Mouse (Mus musculus): ENCODE data around the gene Ank2. TPM values are rescaled to one million over a fixed set of nuclear protein-coding genes. Genes with fewer than 3 reads are reported as not detected.
A peak's percentile ranks its signal among the peaks of the same experiment; 100 is the strongest.
"Not testable (repeated sequence)": the region's sequence is repeated elsewhere in the genome, so short reads cannot be mapped to it uniquely, and the experiment has no call there.

The Ank2 gene
- total RNA-seq, 2 experiments from 2014 or later, result 108 to 109 TPM

DNA sequence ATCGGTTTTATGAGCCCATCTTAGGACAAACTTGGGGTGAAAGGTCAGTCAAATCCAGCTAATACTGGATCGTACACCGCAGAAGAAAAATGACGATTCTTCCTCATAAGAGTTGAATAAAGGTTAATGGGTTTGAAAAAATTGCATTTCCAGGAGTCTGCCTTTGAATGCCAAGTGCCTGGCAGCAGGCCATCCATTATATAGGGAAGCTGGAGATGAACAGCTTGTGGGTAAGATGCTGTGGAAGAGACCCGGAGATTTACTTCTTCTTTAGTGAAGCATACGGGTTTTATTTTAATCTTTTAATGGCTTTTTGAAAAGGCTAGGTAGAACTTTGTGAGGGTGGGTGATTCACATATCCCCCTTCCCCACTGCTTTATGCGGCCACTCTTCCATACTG is 11.8 kb downstream of the Ank2 start:
- intact Hi-C loops (cut with DNase I), result no loop called here
- DNase-seq, result no peak

DNA sequence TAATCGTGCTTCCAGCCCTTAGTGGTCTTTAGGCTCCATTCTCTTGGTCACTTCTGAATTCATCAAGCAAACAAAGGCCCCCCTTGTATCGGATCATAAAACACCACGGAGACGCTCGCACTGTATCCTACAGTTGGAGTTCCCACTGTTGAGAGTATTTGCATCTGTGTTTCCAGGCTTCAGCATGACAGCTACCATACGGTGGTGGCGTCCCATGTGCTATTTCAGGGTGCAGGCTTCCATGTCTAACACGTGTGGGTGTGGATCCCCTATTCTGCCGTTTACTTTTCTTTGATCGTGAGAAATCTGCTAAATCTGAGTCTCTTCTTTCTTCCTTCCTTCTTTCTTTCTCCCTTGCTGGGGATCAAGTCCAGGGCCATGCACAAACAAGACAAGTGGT is 14.0 kb downstream of the Ank2 start:
- intact Hi-C loops (cut with DNase I), result no loop called here
- no peak for DNase-seq

DNA sequence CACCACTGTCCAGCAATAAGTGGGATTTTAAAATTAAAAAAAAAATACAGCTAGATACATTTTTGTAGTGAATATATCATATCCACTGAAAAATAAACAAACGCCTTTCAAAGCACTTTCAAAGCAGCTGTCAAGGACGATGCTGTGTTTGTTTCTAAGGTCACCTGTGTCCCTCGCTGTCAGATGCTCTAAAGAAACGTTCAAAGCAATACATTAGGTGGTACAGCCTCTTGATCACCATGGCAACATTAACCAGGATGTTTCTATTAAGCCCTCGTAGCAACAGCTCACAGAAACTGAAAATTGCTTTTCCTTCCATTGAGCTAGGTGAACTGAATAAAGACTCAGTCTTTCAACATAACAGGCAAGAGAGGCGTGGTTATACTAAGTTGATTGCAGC is 17.5 kb downstream of the Ank2 start:
- DNase-seq, result no peak
- intact Hi-C loops (cut with DNase I), result no loop called here

DNA sequence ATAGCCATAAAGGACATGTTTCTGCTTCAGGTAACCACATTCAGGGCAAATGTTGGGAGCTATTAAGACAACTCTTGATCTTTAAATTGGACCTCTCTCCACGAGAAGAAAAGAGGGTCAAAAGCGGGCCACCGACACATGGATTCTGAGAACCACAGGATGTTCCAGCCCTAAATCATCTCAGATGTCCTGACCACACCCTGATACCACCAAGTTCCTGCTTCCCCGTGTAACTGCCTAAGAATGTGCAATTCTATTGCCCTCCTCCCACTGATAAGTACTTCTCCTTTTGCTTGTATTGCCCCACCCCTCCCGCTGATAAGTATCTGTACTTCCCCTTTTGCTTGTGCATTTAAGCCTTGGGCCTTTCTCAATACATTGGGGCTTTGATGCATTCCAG is 18.8 kb downstream of the Ank2 start:
- intact Hi-C loops (cut with DNase I); DNase-seq: not testable (repeated sequence)

DNA sequence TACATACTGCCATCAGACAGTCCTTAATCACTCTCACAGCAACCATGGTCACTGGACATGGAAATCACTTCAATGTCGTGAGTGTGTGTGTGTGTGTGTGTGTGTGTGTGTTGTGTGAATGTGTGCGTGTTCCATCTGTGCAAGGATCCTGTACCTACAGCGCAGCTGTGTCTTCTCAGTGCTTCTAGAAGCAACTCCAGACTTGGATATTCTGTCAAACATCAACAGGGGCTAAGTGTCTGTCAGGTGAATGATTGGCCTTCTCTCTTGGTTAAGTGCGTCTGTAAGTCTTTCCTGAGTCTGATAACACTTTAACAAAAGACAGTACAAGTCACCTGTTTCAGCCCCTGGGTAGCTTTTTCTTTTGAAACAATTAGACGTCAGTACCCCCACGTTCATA is 25.0 kb downstream of the Ank2 start:
- no peak for DNase-seq
- intact Hi-C loops (cut with DNase I), result no loop called here

DNA sequence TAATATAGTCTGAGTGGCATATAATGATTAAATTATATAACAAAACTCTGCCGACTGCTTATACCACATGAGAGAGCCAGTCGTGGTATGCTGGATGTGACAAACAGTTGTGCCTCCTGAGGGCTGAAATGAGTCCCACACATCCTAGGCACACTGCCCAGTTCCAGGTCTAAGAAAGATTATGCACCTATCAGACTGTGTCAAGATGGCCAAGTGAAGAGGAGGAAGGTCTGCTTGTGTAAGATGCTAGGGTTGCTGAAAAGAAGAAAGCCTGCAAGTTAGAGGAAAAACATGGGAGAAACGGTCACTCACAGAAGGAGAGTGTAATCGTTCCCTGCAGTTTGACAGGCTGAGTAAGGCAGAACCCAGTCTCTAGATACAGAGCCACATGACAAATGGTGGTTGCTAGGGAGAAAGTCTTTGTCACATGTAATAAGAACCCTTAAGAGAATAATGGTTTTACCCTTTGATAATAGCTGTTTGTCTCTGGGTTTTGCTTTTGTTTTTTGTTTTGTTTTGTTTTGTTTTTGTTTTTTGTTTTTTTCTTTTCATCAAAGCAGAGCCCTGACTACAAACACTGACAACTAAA is 29.9 kb downstream of the Ank2 start:
- intact Hi-C loops (cut with DNase I), result no loop called here
- no peak for DNase-seq

DNA sequence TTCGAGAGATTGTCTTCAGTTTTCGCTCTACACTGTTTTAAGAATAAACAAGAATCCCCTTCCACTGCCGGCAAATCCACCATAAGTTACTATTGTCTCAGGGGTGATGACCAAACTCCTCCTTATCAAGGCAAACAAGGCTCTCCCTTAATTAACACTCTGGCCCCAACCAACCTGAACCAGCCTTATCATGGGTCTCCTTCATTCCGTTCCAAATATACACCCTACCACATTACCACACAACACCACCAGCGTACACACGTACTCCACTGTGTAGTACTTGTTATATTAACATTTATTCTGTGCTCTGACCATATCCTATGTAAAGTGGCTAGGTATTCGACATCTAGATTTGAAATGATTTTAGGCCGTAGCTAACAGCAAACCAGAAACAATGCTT is 30.6 kb downstream of the Ank2 start:
- intact Hi-C loops (cut with DNase I), result no loop called here
- no peak for DNase-seq

DNA sequence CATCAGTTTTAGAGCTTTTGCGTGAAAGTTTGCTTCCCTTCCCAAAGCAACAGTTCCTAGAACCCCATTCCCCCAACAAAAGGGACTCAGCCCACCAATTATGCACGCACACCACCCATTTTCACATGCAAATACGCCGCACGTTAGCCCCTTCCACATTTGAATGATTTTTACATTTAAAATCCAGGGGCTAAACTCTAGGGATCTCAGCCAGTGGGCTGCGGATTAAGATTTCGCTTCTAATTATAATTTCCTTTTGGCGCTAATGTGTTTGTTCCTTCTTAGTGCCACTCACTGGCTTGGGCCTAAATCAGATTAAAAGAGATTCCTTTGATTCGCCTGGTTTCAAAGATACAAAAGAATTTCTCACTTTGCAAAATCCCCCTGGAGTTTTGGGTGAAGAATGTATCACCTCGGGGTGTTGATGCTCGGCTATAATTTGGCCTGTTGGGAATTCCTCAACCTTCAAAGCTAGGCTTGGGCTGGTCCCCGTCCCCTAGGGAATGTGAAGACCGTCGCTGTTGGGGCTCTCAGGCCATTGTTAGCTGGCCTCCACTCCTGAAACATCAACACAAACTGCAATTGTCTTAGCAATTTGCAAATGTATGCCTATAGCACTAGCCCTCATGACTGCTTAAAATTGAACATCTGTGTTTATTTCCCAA is 35.2 kb downstream of the Ank2 start:
- intact Hi-C loops (cut with DNase I), result no loop called here
- DNase-seq, result no peak

DNA sequence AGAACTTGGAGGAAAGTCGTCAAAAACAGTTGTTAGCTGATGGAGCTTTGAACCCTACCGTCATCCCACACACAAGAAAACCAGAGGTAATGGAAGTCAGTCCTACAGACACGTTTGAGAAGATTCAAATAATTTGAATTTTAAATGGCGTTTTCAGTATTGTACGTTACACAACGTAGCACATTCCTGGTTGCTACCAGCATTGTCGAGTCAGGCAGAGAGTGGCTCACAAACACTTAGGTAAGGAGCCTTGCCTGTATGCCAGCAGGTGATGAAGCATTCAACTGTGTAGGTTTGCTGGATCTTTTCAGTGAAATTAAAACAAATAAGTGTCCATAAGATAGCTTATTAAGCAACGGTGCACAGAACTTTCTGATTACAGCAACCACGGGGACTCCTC is 36.0 kb downstream of the Ank2 start:
- DNase-seq, result no peak
- intact Hi-C loops (cut with DNase I), result no loop called here

DNA sequence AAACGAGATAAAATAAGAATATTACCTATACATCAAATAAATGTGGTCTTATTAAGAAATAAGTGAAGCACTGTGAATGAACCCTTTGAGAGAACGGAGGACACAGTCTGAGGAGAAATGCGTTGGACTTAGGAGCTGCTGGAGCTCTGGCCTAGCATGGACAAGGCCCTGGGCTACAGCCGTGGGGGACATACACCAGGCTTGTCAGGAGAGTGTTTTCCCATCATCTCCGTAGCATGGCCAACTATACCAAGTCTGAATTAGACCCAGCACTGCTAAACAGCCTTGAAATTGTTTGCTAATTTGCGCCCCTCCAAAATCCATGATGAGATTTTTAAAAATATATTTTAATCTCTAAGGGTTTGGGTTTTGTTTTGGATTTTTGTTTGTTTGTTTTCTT is 36.7 kb downstream of the Ank2 start:
- intact Hi-C loops (cut with DNase I), result no loop called here
- no peak for DNase-seq

DNA sequence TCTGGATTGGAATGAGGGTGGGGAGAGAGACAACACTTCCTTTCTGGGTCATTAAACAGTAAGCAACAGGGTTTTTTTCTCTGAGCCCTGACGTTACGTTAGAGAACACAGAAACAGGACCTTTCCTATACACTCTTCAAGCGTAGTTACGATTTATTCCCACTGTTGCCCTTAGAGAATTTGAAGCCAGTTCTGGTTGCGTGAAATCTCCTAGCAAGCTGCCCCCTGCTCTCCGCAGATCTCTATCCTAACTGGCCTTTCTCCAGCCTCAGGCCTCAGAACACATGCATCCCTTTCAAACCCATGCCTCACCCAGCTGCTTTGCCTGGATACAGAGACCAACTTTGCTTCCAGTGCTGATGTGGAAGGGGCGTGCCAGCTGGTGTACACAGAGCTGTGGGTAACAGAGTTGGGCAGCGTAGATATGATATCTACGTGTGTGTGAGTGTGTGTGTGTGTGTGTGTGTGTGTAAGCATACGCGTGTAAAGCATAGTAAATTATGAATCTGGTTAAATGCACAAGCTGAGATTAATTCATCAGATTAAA is 38.2 kb downstream of the Ank2 start:
- no peak for DNase-seq
- intact Hi-C loops (cut with DNase I), result no loop called here

DNA sequence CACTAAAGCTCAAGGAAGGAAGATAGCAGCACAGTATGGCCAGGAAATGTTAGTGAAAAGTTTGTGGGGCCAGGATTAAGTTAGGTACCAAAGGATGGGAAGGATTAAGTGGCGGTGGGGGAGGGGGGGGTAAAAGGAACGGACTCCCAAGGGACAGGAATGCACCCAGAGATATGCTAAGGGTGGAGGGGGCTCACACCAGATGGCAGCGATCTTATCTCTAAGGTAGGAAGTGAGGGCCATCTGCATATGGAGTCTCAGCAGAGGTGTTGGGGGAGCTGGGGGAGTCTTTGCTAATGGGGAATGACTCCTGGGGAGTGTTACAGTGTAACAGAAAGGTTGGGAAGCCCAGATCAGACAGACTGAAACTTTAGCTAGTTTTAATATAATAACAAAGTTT is 39.3 kb downstream of the Ank2 start:
- DNase-seq, result no peak
- intact Hi-C loops (cut with DNase I), result no loop called here

DNA sequence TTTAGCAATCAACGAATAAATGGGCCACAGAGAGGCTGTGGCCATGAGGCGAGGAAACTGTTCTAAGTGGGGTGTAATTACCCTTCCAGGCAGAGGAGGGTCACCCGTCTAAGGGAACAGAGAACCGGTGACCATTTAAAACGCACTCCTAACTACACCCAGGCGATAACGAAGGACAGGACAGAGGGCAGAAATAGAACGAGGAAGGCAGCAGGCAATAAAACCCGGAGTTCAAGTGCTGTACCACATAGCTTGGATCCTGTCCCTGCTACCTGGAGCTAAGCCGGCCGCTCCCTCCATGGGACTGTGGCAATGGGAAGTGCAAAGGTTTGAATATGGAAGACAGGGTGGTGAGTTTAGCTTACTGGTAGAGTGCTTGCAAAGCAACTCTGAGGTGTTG is 40.2 kb downstream of the Ank2 start:
- intact Hi-C loops (cut with DNase I), result no loop called here
- DNase-seq, result no peak

DNA sequence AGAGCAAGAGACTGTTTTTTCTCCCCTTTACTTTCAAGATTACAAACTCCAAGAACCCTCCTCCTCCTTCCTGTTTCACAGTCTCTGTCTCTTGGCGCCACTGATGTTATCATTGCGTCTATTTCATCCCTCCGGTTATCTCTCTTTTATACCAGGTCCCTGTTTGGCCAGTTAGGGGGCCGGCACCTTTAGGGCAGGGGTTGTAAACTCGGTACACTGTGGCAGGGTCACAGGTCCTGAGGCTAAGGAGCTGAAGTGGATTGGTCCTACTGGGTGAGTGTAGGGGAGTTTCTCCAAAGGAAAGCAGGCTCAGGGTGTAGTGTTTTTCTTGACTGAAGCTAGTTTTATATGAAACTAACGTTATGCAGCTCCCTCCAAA is 40.7 kb downstream of the Ank2 start:
- intact Hi-C loops (cut with DNase I), result no loop called here
- no peak for DNase-seq

DNA sequence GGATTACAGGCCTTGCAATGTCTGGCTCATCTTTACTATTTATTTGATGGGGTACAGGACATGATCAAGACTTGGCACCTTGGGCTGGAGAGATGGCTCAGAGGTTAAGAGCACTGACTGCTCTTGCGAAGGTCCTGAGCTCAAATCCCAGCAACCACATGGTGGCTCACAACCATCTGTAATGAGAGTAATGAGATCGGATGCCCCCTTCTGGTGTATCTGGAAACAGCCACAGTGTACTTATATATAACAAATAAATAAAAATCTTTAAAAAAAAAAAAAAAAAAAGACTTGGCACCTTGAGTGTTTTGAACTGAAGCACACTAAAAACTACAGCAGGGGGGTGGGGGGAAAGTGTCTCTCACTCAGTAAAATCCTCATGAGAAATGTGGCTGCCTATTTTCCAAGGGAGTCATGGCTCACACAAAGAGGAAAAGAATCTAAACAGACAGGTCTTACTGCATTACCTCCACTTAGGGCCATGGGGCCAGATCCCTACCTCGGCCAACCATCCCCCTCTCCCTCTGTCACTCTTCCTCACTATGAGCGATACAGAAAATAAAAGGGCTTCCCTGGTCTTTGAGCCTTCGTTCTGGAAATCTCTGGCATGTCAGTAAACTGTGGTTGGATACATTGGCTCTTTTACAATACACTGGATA is 41.3 kb downstream of the Ank2 start:
- DNase-seq, result no peak
- intact Hi-C loops (cut with DNase I), result no loop called here

DNA sequence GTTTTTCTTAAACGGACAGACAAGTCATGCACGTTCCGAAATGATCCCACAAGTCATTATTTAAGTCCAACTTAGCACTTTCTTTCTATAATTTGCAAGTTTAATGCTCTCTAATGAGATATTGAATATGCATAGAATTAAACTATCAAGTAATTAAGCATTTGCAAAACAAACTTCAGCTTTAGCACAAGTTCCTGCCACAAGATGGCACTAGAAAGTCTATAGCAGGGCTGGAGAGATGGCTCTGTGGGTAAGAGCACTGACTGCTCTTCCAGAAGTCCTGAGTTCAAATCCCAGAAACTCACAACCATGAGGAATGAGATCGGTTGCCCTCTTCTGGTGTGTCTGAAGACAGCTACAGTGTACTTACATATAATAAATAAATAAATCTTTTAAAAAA is 45.4 kb downstream of the Ank2 start:
- intact Hi-C loops (cut with DNase I), result loop anchor here (2.0 to 5.0 kb wide), 2 partner anchors 101 to 131 kb away; no protein-coding TSS in a partner anchor
- no peak for DNase-seq

DNA sequence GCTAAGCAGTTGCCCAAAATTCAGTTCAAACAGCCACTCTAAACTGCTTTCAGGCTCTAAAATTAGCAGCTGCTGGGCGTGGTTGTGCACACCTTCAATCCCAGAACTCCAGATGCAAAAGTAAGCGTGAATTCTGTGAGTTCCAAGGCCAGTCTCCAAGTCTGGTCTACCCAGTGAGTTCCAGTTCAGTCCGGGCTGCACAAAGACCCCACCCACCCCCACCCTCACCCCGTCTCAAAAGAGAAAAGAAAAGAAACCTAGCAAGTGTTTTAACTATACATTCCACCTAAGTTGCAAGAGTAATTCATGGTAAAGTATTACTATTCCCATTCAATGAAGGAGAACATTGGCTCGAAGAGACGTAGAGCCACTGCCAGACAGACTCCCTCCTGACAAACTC is 45.9 kb downstream of the Ank2 start:
- intact Hi-C loops (cut with DNase I), result loop anchor here (2.0 to 5.0 kb wide), 2 partner anchors 102 to 131 kb away; no protein-coding TSS in a partner anchor
- DNase-seq, result no peak

DNA sequence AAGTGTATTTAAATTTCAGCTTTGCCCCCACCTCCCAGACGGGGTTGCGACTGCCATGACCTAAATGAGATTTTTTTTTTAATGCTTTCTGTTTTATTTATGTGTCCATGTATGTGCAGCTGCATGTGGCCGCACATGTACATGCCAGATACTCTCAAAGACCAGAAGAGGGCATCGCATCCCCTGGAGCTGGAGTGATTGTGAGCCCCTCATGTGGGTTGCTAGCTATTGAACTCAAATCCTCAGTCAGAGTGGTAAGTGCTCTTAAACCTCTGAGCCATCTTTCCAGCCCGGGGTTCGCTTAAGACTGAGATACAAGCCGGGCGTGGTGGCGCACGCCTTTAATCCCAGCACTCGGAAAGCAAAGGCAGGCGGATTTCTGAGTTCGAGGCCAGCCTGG is 46.9 kb downstream of the Ank2 start:
- DNase-seq, result no peak
- intact Hi-C loops (cut with DNase I), result loop anchor here (2.0 to 5.0 kb wide), 2 partner anchors 103 to 130 kb away; no protein-coding TSS in a partner anchor

DNA sequence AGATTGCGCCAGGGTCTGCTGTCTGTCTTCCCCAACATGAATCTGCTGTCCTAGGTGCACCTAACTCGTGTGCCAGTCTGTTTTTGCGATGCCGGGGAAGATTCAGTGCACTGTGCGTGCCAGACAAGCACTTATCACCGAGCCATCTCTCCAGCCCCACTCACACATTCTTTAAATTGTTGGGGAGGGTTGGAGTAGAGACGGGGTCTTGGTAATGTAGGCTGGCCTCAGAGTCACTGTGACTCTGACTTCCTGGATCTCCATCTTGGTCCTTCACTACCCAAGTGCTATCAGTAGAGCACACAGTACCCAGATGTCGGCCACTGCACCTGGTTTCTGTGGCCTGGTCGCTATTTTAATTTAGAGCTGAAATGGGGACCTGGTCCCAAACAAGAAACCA is 47.4 kb downstream of the Ank2 start:
- intact Hi-C loops (cut with DNase I), result loop anchor here (2.0 to 5.0 kb wide), 2 partner anchors 103 to 129 kb away; no protein-coding TSS in a partner anchor
- no peak for DNase-seq

DNA sequence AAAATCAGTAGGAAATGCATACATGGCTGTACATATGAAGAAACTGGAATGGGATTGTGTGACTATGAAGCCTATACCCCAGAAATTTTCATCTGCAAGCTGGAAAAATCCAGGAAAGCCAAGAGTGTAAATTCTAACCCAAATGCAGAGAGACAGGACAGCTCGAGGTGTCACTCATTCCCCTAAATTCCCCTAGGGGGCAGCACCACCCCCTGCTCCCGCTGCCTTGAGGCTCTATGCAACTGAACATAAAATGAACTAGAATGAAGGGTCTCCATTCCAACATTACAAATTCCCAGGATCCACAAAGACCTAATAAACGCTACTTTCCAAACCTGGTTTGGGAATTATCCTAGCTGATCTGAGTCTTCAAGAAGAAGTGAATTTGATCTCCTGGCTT is 48.1 kb downstream of the Ank2 start:
- intact Hi-C loops (cut with DNase I), result loop anchor here (5.0 kb wide), 1 partner anchor 129 kb away; no protein-coding TSS in a partner anchor
- DNase-seq, result no peak

DNA sequence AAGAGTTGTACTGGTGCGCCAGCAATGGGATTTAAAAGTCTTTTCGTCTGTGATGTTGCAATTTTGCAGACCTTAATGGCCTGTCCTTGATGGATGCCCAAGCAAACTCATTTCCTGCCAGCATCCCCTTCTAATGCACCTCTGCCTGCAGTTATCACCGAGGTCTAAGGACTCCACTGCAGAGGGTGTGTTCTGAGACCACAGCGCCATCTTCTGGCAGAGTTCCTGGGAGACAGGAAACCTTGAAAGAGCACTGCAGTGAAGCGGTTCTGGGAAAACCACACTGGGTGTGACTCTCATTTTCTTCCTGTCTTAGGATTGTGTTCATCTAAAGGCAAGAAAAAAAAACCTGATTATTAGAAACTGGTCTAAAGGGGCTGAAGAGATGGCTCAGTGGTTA is 53.0 kb downstream of the Ank2 start:
- intact Hi-C loops (cut with DNase I), result no loop called here
- DNase-seq, result peak; percentile 32 to 35

DNA sequence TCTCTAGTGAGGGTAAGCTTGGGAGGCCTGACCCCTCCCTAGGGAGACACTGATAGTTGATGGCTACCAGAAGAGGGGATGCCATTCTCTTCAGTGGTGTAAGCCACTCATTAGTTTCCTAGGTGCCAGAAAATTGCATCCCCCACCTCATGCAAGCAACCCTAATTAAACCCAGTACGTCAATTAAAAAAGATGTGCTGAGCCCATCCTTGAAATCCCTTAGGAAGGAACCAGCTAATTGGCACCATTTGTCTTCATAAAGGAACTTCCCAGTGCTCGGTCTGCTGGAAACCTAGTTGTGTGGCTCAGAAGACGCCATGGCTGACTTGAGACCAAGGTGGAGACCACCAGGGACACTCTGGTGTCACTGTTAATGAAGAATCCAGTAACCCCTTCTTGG is 65.9 kb downstream of the Ank2 start:
- intact Hi-C loops (cut with DNase I), result no loop called here
- DNase-seq, result no peak

Measured in gastrocnemius, postnatal 36 days (tissue).